Mouse (Mus musculus) heart, embryonic 12.5 days (tissue): Measurements from ENCODE around the gene BC067074. TPM values are rescaled to one million over a fixed set of nuclear protein-coding genes. Genes with fewer than 3 reads are reported as not detected.

ENCODE experiments used
- ATAC-seq: fragments of 200-750 bp; cut with Nextera tagmentation; 2 replicates; pipeline ENCODE4 v1.8.0; 2017; ENCODE audit warnings: moderate TSS enrichment, moderate library complexity; ENCODE audit not compliant: insufficient number of reproducible peaks, low FRiP score
- H3K27ac ChIP-seq: fragments of 300-500 bp; sonication (generic); 2 replicates; pipeline ENCODE4 v1.5.1; 2016; ENCODE audit warnings: mild to moderate bottlenecking, moderate library complexity; ENCODE audit not compliant: poor library complexity, severe bottlenecking
- H3K27me3 ChIP-seq: fragments of 300-500 bp; sonication (generic); replicated peaks from 2 replicates; pipeline ENCODE4 v1.6.1; 2016; ENCODE audit warnings: mild to moderate bottlenecking, moderate library complexity
- H3K36me3 ChIP-seq: fragments of 300-500 bp; sonication (generic); 2 replicates; pipeline ENCODE4 v1.6.1; 2016; ENCODE audit warnings: mild to moderate bottlenecking, moderate library complexity
- H3K4me1 ChIP-seq: fragments of 300-500 bp; sonication (generic); replicated peaks from 2 replicates; pipeline ENCODE4 v1.6.1; 2016; ENCODE audit warnings: mild to moderate bottlenecking
- H3K4me2 ChIP-seq: fragments of 300-500 bp; sonication (generic); 2 replicates; pipeline ENCODE4 v1.6.1; 2016; ENCODE audit warnings: mild to moderate bottlenecking, moderate library complexity
- H3K4me3 ChIP-seq: fragments of 300-500 bp; sonication (generic); 2 replicates; pipeline ENCODE4 v1.5.1; 2016; ENCODE audit warnings: mild to moderate bottlenecking
- H3K9ac ChIP-seq: fragments of 300-500 bp; sonication (generic); 2 replicates; pipeline ENCODE4 v1.6.1; 2016; ENCODE audit warnings: mild to moderate bottlenecking, moderate library complexity
- H3K9me3 ChIP-seq: fragments of 300-500 bp; sonication (generic); replicated peaks from 2 replicates; pipeline ENCODE4 v1.6.1; 2016; ENCODE audit warnings: mild to moderate bottlenecking, moderate library complexity
- WGBS: fragments of 180-500 bp; shearing (Covaris S2); methylation state at CpG from one replicate; pipeline ENCODE4 v1.1.7; 2016; 5-methylcytosine and 5-hydroxymethylcytosine counted together
- polyA plus RNA-seq: library from polyadenylated mRNA; unstranded; fragments of >200 nt; fragmentation: Nextera tagmentation; extraction: Ambion mirVana; gene quantifications from 2 replicates; pipeline ENCODE4 v1.2.1, GENCODE M21; 2016

The BC067074 gene
- polyA plus RNA-seq, 1 experiment from 2014 or later = 4.2 TPM

- ATAC-seq = no peak
- 69% methylated on average over 11 of the region's 11 CpGs for WGBS
These were observed 57.9 kb downstream of the BC067074 start for GRCm38 (mm10) chr13:113350743-113351430.

GRCm38 (mm10) chr13:113353546-113353945 is 60.6 kb downstream of the BC067074 start:
- no peak for ATAC-seq
- no peaks in the 10 kb centered on the region for H3K9me3 ChIP-seq
- H3K36me3 ChIP-seq = no peaks in the 10 kb centered on the region
- no peak overlapping the region for H3K9ac ChIP-seq
- no peak overlapping the region for H3K4me2 ChIP-seq
- no peak overlapping the region for H3K27ac ChIP-seq
- peaks cover 30% of the 10 kb centered on the region for H3K4me1 ChIP-seq
- H3K4me3 ChIP-seq = no peak overlapping the region
- 67% methylated on average over 3 of the region's 3 CpGs for WGBS
- no peaks in the 10 kb centered on the region for H3K27me3 ChIP-seq

More at GRCm38 (mm10) chr13:113350743-113351430, 57.9 kb downstream of the BC067074 start:
- no peak overlapping the region for H3K4me2 ChIP-seq
- no peaks in the 10 kb centered on the region for H3K36me3 ChIP-seq
- H3K4me3 ChIP-seq = no peak overlapping the region
- no peak overlapping the region for H3K9ac ChIP-seq
- H3K27ac ChIP-seq = no peak overlapping the region
- H3K27me3 ChIP-seq = no peaks in the 10 kb centered on the region
- H3K9me3 ChIP-seq = no peaks in the 10 kb centered on the region
- H3K4me1 ChIP-seq = peaks cover 17% of the 10 kb centered on the region

- Histone ChIP-seq H3K4me2 (no peak overlapping the region), H3K27me3 (no peaks in the 10 kb centered on the region), H3K4me3 (no peak overlapping the region), H3K27ac (no peak overlapping the region), H3K9me3 (no peaks in the 10 kb centered on the region), H3K9ac (no peak overlapping the region), H3K36me3 (no peaks in the 10 kb centered on the region), H3K4me1 (peaks cover 30% of the 10 kb centered on the region)
- no peak for ATAC-seq
- 84% methylated on average over 4 of the region's 4 CpGs for WGBS
These were observed 61.0 kb downstream of the BC067074 start for GRCm38 (mm10) chr13:113353955-113354354.

- H3K36me3 ChIP-seq = no peaks in the 10 kb centered on the region
- peak; percentile 33; the same call in 1 of the 2 replicates for ATAC-seq
- no peaks in the 10 kb centered on the region for H3K9me3 ChIP-seq
- no peak overlapping the region for H3K9ac ChIP-seq
- H3K27ac ChIP-seq = no peak overlapping the region
- no peak overlapping the region for H3K4me3 ChIP-seq
- 43% methylated on average over 4 of the region's 4 CpGs for WGBS
- H3K27me3 ChIP-seq = no peaks in the 10 kb centered on the region
- H3K4me1 ChIP-seq = peaks cover 37% of the 10 kb centered on the region
- no peak overlapping the region for H3K4me2 ChIP-seq
These were observed 62.1 kb downstream of the BC067074 start for GRCm38 (mm10) chr13:113355022-113355421.

- 83% methylated on average over 13 of the region's 13 CpGs for WGBS
- no peaks in the 10 kb centered on the region for H3K27me3 ChIP-seq
- H3K36me3 ChIP-seq = no peaks in the 10 kb centered on the region
- H3K9me3 ChIP-seq = no peaks in the 10 kb centered on the region
- no peak overlapping the region for H3K27ac ChIP-seq
- no peak overlapping the region for H3K4me2 ChIP-seq
- H3K4me3 ChIP-seq = no peak overlapping the region
- no peak overlapping the region for H3K9ac ChIP-seq
- H3K4me1 ChIP-seq = peaks cover 35% of the 10 kb centered on the region
- ATAC-seq = no peak
These were observed 64.6 kb downstream of the BC067074 start for GRCm38 (mm10) chr13:113357438-113358144.

GRCm38 (mm10) chr13:113359676-113360075 is 66.7 kb downstream of the BC067074 start:
- 20% methylated on average over 1 of the region's 1 CpGs for WGBS
- no peak for ATAC-seq
- Histone ChIP-seq H3K4me3 (no peak overlapping the region), H3K4me2 (no peak overlapping the region), H3K9ac (no peak overlapping the region), H3K9me3 (0 out of 2 replicates have a peak, but pooled peaks cover 3% of the 10 kb centered on the region), H3K27me3 (no peaks in the 10 kb centered on the region), H3K4me1 (peaks cover 35% of the 10 kb centered on the region), H3K27ac (no peak overlapping the region), H3K36me3 (no peaks in the 10 kb centered on the region)

- 0 out of 2 replicates have a peak, but pooled peaks cover 7% of the 10 kb centered on the region for H3K9me3 ChIP-seq
- ATAC-seq = no peak
- H3K4me1 ChIP-seq = peaks cover 9% of the 10 kb centered on the region
- WGBS = 87% methylated on average over 10 of the region's 10 CpGs
- H3K4me2 ChIP-seq = no peak overlapping the region
- no peak overlapping the region for H3K9ac ChIP-seq
- no peaks in the 10 kb centered on the region for H3K27me3 ChIP-seq
- H3K36me3 ChIP-seq = 0 out of 2 replicates have a peak, but pooled peaks cover 3% of the 10 kb centered on the region
- H3K27ac ChIP-seq = no peak overlapping the region
- H3K4me3 ChIP-seq = no peak overlapping the region
These were observed 73.0 kb downstream of the BC067074 start for GRCm38 (mm10) chr13:113365976-113366375.

GRCm38 (mm10) chr13:113368931-113369579 is 76.1 kb downstream of the BC067074 start:
- H3K27ac ChIP-seq = no peak overlapping the region
- H3K4me1 ChIP-seq = peaks cover 9% of the 10 kb centered on the region
- no peak overlapping the region for H3K9ac ChIP-seq
- 0 out of 2 replicates have a peak, but pooled peaks cover 14% of the 10 kb centered on the region for H3K9me3 ChIP-seq
- no peaks in the 10 kb centered on the region for H3K27me3 ChIP-seq
- 68% methylated on average over 13 of the region's 13 CpGs for WGBS
- 0 out of 2 replicates have a peak, but pooled peaks cover 3% of the 10 kb centered on the region for H3K36me3 ChIP-seq
- ATAC-seq = no peak
- H3K4me3 ChIP-seq = no peak overlapping the region
- H3K4me2 ChIP-seq = no peak overlapping the region

- 0 out of 2 replicates have a peak, but pooled peaks cover 3% of the 10 kb centered on the region for H3K36me3 ChIP-seq
- H3K4me2 ChIP-seq = no peak overlapping the region
- WGBS = 87% methylated on average over 10 of the region's 10 CpGs
- 0 out of 2 replicates have a peak, but pooled peaks cover 11% of the 10 kb centered on the region for H3K9me3 ChIP-seq
- peaks cover 9% of the 10 kb centered on the region for H3K4me1 ChIP-seq
- no peak overlapping the region for H3K9ac ChIP-seq
- no peak overlapping the region for H3K4me3 ChIP-seq
- ATAC-seq = no peak
- H3K27me3 ChIP-seq = no peaks in the 10 kb centered on the region
- no peak overlapping the region for H3K27ac ChIP-seq
These were observed 76.7 kb downstream of the BC067074 start for GRCm38 (mm10) chr13:113369622-113370021.

GRCm38 (mm10) chr13:113373291-113374083 is 80.5 kb downstream of the BC067074 start:
- Histone ChIP-seq H3K4me2 (no peak overlapping the region), H3K9me3 (0 out of 2 replicates have a peak, but pooled peaks cover 8% of the 10 kb centered on the region), H3K27ac (no peak overlapping the region), H3K27me3 (no peaks in the 10 kb centered on the region), H3K4me3 (no peak overlapping the region), H3K4me1 (no peaks in the 10 kb centered on the region), H3K9ac (no peak overlapping the region), H3K36me3 (no peaks in the 10 kb centered on the region)
- ATAC-seq = no peak
- WGBS = 76% methylated on average over 12 of the region's 12 CpGs
